ENCODE assay signal across 8 mouse cellular contexts in genomic region chr16:10834911-10835587, GRCm38 (mm10). TPM values are rescaled to one million over a fixed set of nuclear protein-coding genes. Genes with fewer than 3 reads are reported as not detected.
DNase-seq lines count a peak whose midpoint lies in the region; ATAC-seq and TF ChIP-seq lines count a peak whose summit lies in the region.

TSS of gene Rmi2 (plus strand) at chr16:10835059.

- H3K4me3 ChIP-seq in hindbrain, embryonic 11.5 days (ENCODE audit: low read depth, low read length), result peak within 1 kb of the TSS; percentile 85
- H3K4me3 ChIP-seq in lung, postnatal 0 days (ENCODE audit: low read depth, low read length), result peak within 1 kb of the TSS; percentile 65

- H3K27ac ChIP-seq in hindbrain, embryonic 11.5 days (ENCODE audit: low read depth, low read length), result no peak within 1 kb of the TSS
- no peak within 1 kb of the TSS; the same call in 1 of the 2 replicates for H3K27ac ChIP-seq in lung, postnatal 0 days (ENCODE audit: low read length)

- H3K9me3 ChIP-seq in hindbrain, embryonic 11.5 days (ENCODE audit: control insufficient read depth, low read length), result no peaks in the 10 kb centered on the region
- no peaks in the 10 kb centered on the region for H3K9me3 ChIP-seq in lung, postnatal 0 days (ENCODE audit: low read length)

- peak; percentile 94 for ATAC-seq in hindbrain, embryonic 11.5 days (ENCODE audit: low FRiP score)
- peak; percentile 92 for ATAC-seq in lung, postnatal 0 days

- WGBS in hindbrain, embryonic 11.5 days, result under 1% methylated on average over 57 of the region's 69 CpGs
- under 1% methylated on average over 46 of the region's 69 CpGs for WGBS in lung, postnatal 0 days

- H3K36me3 ChIP-seq in hindbrain, embryonic 11.5 days (ENCODE audit: control insufficient read depth, insufficient read depth, low read length), result no peaks in the 10 kb centered on the region
- no peaks in the 10 kb centered on the region for H3K36me3 ChIP-seq in lung, postnatal 0 days (ENCODE audit: insufficient read depth, low read length)

- peak within 1 kb of the TSS; percentile 94 for H3K4me2 ChIP-seq in hindbrain, embryonic 11.5 days (replicated peaks; ENCODE audit: low read depth, low read length)
- H3K4me2 ChIP-seq in lung, postnatal 0 days (replicated peaks; ENCODE audit: low read depth, low read length), result peak within 1 kb of the TSS; percentile 95

- H3K4me1 ChIP-seq in hindbrain, embryonic 11.5 days (replicated peaks; ENCODE audit: control insufficient read depth, insufficient read depth, low read length), result peaks cover 3% of the 10 kb centered on the region; the same call in 1 of the 2 replicates
- H3K4me1 ChIP-seq in lung, postnatal 0 days (ENCODE audit: insufficient read depth, low read depth, low read length), result peaks cover 10% of the 10 kb centered on the region; the same call in 1 of the 2 replicates

- TF ChIP-seq CTCF in lung, postnatal 0 days (IDR thresholded peaks at IDR 0.05), result no peak

- peak; percentile 87 for DNase-seq in Muller cell, postnatal 12 days (ENCODE audit: inconsistent ontology term)
- peak; percentile 85 for DNase-seq in cerebellum, adult 9-10 months
- DNase-seq in frontal cortex, adult 2 months (ENCODE audit: extremely low spot score in 1 of 2, low spot score in 1 of 2), result peak; percentile 41 to 80
- peak; percentile 89 for DNase-seq in hindbrain, embryonic 11.5 days (ENCODE audit: low spot score)
- DNase-seq in layer of hippocampus, postnatal 10 days (ENCODE audit: low spot score in 2 of 2), result peak; percentile 74 to 86
- peak; percentile 94 for DNase-seq in lung, postnatal 0 days (ENCODE audit: low spot score)
- DNase-seq in ovary, postnatal 10 days (ENCODE audit: low spot score), result peak; percentile 68
- peak; percentile 93 for DNase-seq in thymus, postnatal 0 days (ENCODE audit: low spot score)

- H3K9ac ChIP-seq in hindbrain, embryonic 11.5 days (ENCODE audit: low read depth, low read length), result peak within 1 kb of the TSS; percentile 78
- no peak within 1 kb of the TSS for H3K9ac ChIP-seq in lung, postnatal 0 days (replicated peaks; ENCODE audit: low read depth)

- no peak for TF ChIP-seq EP300 in lung, postnatal 0 days (IDR thresholded peaks at IDR 0.05)

- H3K27me3 ChIP-seq in hindbrain, embryonic 11.5 days (ENCODE audit: control insufficient read depth, insufficient read depth, low read length), result no peaks in the 10 kb centered on the region
- no peaks in the 10 kb centered on the region for H3K27me3 ChIP-seq in lung, postnatal 0 days (replicated peaks; ENCODE audit: insufficient read depth, low read length)

RNA-seq across cellular contexts. Expression of gene Rmi2, which starts in this region (rescaled TPM):
- polyA plus RNA-seq in frontal cortex, adult 2 months (2012; rRNA removed), result 0.16 and 0.19 TPM in 2 replicates
- 1.8 and 2.6 TPM in 2 replicates for polyA plus RNA-seq in hindbrain, embryonic 11.5 days (2014; fragmentation: Nextera tagmentation; extraction: Ambion mirVana)
- total RNA-seq in layer of hippocampus, postnatal 10 days (2021), result under 1 TPM; 0.29 to 0.48 TPM
- 0.44 and 0.51 TPM in 2 replicates for polyA plus RNA-seq in lung, postnatal 0 days (2015; fragmentation: Nextera tagmentation; extraction: Ambion mirVana)
- 8.6 and 12.6 TPM in 2 replicates for polyA plus RNA-seq in thymus, postnatal 0 days (2015; fragmentation: Nextera tagmentation; extraction: Ambion mirVana)

Comparison
In these comparisons a context has a peak if more than half of its experiments do, and no peak if none do; other contexts are left out.
1. Peak in DNase-seq in frontal cortex, adult 2 months; RNA of the gene not detected or under 1 TPM.
2. Peak in DNase-seq in layer of hippocampus, postnatal 10 days; RNA of the gene not detected or under 1 TPM.
3. Peak in DNase-seq, ATAC-seq, H3K4me3 ChIP-seq and H3K4me2 ChIP-seq in lung, postnatal 0 days; RNA of the gene not detected or under 1 TPM.